Mouse (Mus musculus) common myeloid progenitor, adult 5-6 weeks (primary cell): Measurements from ENCODE around the gene Dennd2d. TPM values are rescaled to one million over a fixed set of nuclear protein-coding genes. Genes with fewer than 3 reads are reported as not detected.
A peak's percentile ranks its signal among the peaks of the same experiment; 100 is the strongest.

Experiments used
- ATAC-seq: replicated peaks from 2 replicates; pipeline ENCODE4 v1.8.0; 2016; ENCODE audit warnings: low read depth, mild to moderate bottlenecking, moderate TSS enrichment, inconsistent platforms; ENCODE audit not compliant: poor library complexity, severe bottlenecking
- total RNA-seq: library from RNA; stranded (forward); fragments of 200-1000, 187-1606 nt; gene quantifications from 2 replicates; pipeline ENCODE4 v1.2.3, GENCODE M21; 2017

The Dennd2d gene
- total RNA-seq, 1 experiment from 2014 or later = 16.2 TPM

GRCm38 (mm10) chr3:106495346-106496044 lies 13.3 kb downstream of the Dennd2d start:
- peak; percentile 30 for ATAC-seq

DNA sequence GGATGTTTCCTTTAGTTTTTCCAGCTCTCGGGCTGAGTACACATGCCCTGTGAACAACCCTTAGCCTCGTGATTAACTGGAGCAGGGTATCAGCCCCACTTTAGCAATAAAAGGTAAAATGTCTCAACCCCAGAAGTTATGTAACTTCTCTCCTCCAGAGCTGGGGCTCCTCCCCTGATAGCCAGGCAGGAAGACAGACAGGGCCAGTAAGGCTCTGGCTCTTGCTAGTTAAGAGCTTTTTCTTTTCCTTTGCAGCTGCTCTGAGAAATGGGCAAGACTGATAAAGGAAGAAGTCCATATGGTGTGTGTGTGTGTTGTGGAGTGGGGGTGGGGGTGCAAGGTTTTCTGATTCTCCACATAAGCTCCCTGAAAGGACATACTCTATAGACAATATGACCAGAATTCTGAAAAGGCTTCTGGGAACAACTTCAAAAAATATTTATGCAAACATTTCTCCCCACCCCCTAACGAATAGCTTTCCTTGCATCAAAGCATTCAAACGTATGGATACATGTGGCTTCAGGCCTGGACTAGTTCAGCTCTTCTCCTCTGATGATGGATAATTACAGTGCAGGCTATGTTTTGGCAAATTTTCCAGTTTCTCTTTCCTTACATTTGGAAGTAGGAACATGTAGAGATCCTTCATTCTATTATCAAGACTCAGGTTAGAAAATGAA lies 14.0 kb downstream of the Dennd2d start:
- ATAC-seq = peak; percentile 81

- no peak for ATAC-seq
Measured at GRCm38 (mm10) chr3:106496996-106497395, 14.8 kb downstream of the Dennd2d start.

DNA sequence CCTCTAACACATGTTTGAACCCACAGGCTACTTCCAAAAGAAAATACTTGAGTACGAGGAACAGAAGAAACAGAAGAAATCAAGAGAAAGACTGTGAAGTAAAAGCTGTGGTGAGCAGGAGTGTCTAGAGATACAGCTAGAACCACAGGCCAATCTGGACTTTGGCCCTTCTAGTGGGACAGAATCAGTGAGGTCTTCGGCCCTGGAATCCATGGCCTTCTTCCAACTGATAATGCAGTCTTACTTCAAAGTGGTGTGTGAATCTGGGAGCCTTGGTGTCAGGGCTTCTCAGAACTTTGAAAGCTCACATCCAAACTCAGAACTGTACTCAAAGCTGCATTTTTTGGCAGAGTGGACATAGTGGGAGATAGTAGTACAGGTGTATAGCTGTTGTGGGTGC lies 18.3 kb downstream of the Dennd2d start:
- ATAC-seq = no peak

DNA sequence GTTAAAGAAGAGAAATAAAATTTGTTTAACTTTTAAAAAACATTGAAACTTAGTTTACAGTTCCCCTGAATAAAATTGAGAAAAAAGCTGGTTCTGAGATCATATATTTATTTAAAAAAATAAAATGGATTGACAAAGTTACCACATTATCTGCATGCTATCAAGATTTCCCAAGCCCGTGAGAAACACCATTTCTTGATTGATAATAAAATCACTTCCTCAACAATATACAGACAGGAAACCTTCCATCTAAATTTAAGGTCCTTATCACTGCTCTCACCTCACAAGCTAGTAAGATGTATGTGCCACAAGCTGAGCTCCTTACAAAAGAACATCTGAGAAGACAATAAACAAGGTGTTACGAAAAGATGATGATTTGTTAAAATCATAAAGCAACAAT lies 20.7 kb downstream of the Dennd2d start:
- no peak for ATAC-seq

- no peak for ATAC-seq
Measured at GRCm38 (mm10) chr3:106510669-106511068, 28.5 kb downstream of the Dennd2d start.

- ATAC-seq = no peak
Measured at GRCm38 (mm10) chr3:106515016-106515415, 32.8 kb downstream of the Dennd2d start.

DNA sequence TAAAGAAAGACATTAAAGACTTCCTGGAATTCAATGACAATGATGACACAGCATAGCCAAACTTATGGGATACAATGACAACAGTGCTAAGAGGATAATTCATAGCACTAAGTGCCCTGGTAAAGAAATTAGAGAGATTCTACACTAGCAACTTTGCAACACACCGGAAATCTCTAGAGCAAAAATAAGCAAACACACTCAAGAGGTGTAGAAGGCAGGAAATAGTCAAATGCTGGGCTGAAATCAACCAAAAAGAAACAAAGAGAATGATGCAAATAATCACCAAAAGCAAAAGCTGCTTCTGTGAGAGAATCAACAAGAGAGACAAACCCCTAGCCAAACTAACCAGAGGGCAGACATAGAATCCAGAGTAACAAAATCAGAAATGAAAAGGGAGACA lies 40.5 kb downstream of the Dennd2d start:
- ATAC-seq = no peak

DNA sequence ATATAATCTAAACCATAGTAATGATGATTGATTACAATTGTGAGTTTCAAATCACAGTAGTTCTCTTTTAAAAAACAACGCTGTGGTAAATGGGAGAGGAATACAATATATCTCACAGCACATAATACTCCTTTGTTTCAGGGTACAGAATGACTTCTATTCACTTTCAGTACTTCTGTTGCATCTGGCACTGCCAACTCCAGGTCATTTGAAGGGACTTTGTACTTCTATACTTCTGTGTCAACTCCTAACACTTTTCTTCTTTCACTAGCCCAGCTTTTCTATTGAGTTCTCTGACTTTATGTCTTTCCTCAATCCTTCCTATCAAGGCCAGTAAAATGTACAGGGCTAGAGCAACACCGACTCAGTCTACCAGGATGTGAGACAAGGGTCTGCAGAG lies 44.2 kb downstream of the Dennd2d start:
- no peak for ATAC-seq

DNA sequence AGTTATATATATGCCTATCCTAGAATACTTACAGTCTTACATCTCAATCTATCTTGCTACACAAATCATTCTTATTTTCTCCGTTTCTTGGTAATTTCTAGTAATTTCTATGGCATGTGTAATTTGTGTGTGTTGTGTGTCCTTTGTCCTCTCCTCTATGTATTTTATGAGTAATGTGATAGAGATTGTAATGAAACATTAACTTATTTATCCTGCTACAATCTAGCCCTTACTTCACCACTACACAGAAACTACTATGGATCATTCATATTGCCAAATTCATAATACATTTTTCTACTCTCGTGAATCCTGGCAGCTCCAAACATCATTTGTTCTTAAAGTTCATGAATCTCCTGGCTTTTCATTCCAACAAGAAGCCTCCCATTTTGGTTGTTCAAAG lies 45.8 kb downstream of the Dennd2d start:
- ATAC-seq = no peak

- ATAC-seq = peak; percentile 78
Measured at GRCm38 (mm10) chr3:106533277-106533676, 51.1 kb downstream of the Dennd2d start.

- no peak for ATAC-seq
Measured at GRCm38 (mm10) chr3:106544721-106545316, 62.6 kb downstream of the Dennd2d start.

GRCm38 (mm10) chr3:106547171-106547923 lies 65.1 kb downstream of the Dennd2d start, which contains the start of the genes Dram2 and Cept1:
Gene Dram2, plus strand, starts transcription at chr3:106547798.
Gene Cept1, minus strand, starts transcription at chr3:106547802.
- ATAC-seq = peak; percentile 93

GRCm38 (mm10) chr3:106547924-106548539 lies 65.8 kb downstream of the Dennd2d start:
- ATAC-seq = peak; percentile 33

GRCm38 (mm10) chr3:106548971-106549370 lies 66.8 kb downstream of the Dennd2d start:
- no peak for ATAC-seq

Other genes with a start within 250 kb of the Dennd2d start
- gene Chil6, start 76.2 kb upstream of the Dennd2d start, total RNA-seq = not detected in 2 replicates
- gene Dram2, start 65.4 kb downstream of the Dennd2d start, total RNA-seq = 14.1 and 21.6 TPM in 2 replicates
- gene Cept1, start 65.4 kb downstream of the Dennd2d start, total RNA-seq = 47.6 and 57.6 TPM in 2 replicates
- 36.1 and 56.0 TPM in 2 replicates for gene Lrif1, start 202.6 kb downstream of the Dennd2d start, total RNA-seq